Mouse (Mus musculus) liver, adult 2 months (tissue): Measurements from ENCODE around the gene Zfp184. TPM values are rescaled to one million over a fixed set of nuclear protein-coding genes. Genes with fewer than 3 reads are reported as not detected.

Experiments used
- DNase-seq: peaks from one replicate; pipeline ENCODE4 v3.0.0-alpha.2; 2011; ENCODE audit warnings: low read depth, low spot score; ENCODE audit errors: extremely low read depth
- H3K27ac ChIP-seq: fragments of 200-500 bp; replicated peaks from 2 replicates; pipeline ENCODE4 v1.5.1; 2012; ENCODE audit warnings: low read depth, mild to moderate bottlenecking, control low read depth, inconsistent platforms, low read length; ENCODE audit not compliant: insufficient read depth
- H3K27me3 ChIP-seq: fragments of 200-500 bp; 2 replicates; pipeline ENCODE4 v1.6.1; 2012; ENCODE audit warnings: mild to moderate bottlenecking, moderate library complexity, low read length, inconsistent platforms; ENCODE audit not compliant: control insufficient read depth, insufficient read depth
- H3K36me3 ChIP-seq: fragments of 200-500 bp; 2 replicates; pipeline ENCODE4 v1.6.1; 2012; ENCODE audit warnings: low read length, inconsistent platforms; ENCODE audit not compliant: control insufficient read depth, insufficient read depth
- H3K4me1 ChIP-seq: fragments of 200-500 bp; 2 replicates; pipeline ENCODE4 v1.6.1; 2011; ENCODE audit warnings: low read length; ENCODE audit not compliant: control insufficient read depth, insufficient read depth
- H3K4me3 ChIP-seq: fragments of 200-500 bp; 2 replicates; pipeline ENCODE4 v1.5.1; 2011; ENCODE audit warnings: low read depth, mild to moderate bottlenecking, control low read depth, low read length, moderate library complexity; ENCODE audit not compliant: insufficient read depth
- H3K79me2 ChIP-seq: fragments of 200-500 bp; 2 replicates; pipeline ENCODE4 v1.6.1; 2012; ENCODE audit warnings: inconsistent platforms, mild to moderate bottlenecking, low read length, moderate library complexity; ENCODE audit not compliant: control insufficient read depth, insufficient read depth
- H3K9ac ChIP-seq: fragments of 200-500 bp; 2 replicates; pipeline ENCODE4 v1.6.1; 2012; ENCODE audit warnings: low read depth, mild to moderate bottlenecking, control low read depth, inconsistent platforms, low read length
- CTCF ChIP-seq: fragments of 200-500 bp; IDR thresholded peaks from 2 replicates; pipeline ENCODE4 v1.5.1; 2011; ENCODE audit warnings: low read depth, low read length, control low read depth
- POLR2A ChIP-seq: fragments of 200-500 bp; IDR thresholded peaks from 2 replicates; pipeline ENCODE4 v1.6.1; 2011; ENCODE audit warnings: low read length, control low read depth; ENCODE audit not compliant: insufficient read depth; ENCODE audit errors: extremely low read depth
- WGBS: fragments of 180-500 bp; shearing (Covaris S2); methylation state at CpG from one replicate; pipeline ENCODE4 v1.1.7; 2018; 5-methylcytosine and 5-hydroxymethylcytosine counted together
- polyA plus RNA-seq: library from polyadenylated mRNA; depleted of rRNA; stranded (reverse); fragments of >200 nt; gene quantifications from 2 replicates; pipeline ENCODE4 v1.2.3, GENCODE M21; 2012
- total RNA-seq: library from RNA; depleted of rRNA; stranded (reverse); fragments of >200 nt; gene quantifications from 2 replicates; pipeline ENCODE4 v1.2.3, GENCODE M21; 2014

Zfp184 gene
- total and polyA plus RNA-seq, 2 experiments: 0.11 to 0.18 TPM

GRCm38 (mm10) chr13:21914599-21914998, 30.3 kb upstream of the Zfp184 start:
- WGBS: 24% methylated on average over 14 of the region's 14 CpGs
- no peak for DNase-seq
- Histone ChIP-seq H3K4me3 (peak overlapping the region; percentile 12; the same call in 1 of the 2 replicates), H3K36me3 (no peaks in the 10 kb centered on the region), H3K27me3 (peaks cover 5% of the 10 kb centered on the region; the same call in 1 of the 2 replicates), H3K79me2 (no peaks in the 10 kb centered on the region), H3K4me1 (peaks cover 3% of the 10 kb centered on the region), H3K27ac (no peak overlapping the region), H3K9ac (no peak overlapping the region)
- TF ChIP-seq CTCF: no peak

DNA sequence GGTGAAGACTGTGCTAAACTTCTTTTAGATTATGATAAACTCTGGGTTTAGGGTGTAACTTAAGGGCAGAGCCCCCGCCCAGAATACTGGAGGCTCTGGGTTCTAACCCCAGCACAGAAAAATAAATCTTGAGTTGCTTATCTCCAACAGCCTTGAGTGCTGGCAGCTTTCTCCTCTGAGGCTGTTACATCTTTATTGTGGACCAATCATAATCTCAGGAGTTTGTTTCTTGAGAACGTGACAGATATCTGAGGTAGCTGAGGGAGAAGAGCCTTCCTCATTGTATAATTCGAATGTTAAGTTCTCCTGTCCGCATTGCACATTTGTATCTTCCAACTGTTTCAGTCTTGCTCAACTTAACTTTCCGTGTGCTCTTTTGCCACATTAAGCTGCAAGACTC, 29.4 kb upstream of the Zfp184 start:
- H3K9ac ChIP-seq: no peak overlapping the region
- DNase-seq: no peak
- H3K4me1 ChIP-seq: peaks cover 3% of the 10 kb centered on the region
- H3K27me3 ChIP-seq: peaks cover 5% of the 10 kb centered on the region; the same call in 1 of the 2 replicates
- no peaks in the 10 kb centered on the region for H3K79me2 ChIP-seq
- H3K4me3 ChIP-seq: no peak overlapping the region
- H3K36me3 ChIP-seq: no peaks in the 10 kb centered on the region
- 78% methylated on average over 5 of the region's 5 CpGs for WGBS
- TF ChIP-seq CTCF: no peak
- TF ChIP-seq POLR2A: no peak
- H3K27ac ChIP-seq: no peak overlapping the region

GRCm38 (mm10) chr13:21916056-21916455, 28.8 kb upstream of the Zfp184 start:
- peaks cover 5% of the 10 kb centered on the region; the same call in 1 of the 2 replicates for H3K27me3 ChIP-seq
- no peaks in the 10 kb centered on the region for H3K36me3 ChIP-seq
- no peak overlapping the region for H3K9ac ChIP-seq
- DNase-seq: no peak
- WGBS: 70% methylated on average over 6 of the region's 6 CpGs
- TF ChIP-seq POLR2A: no peak
- H3K4me1 ChIP-seq: peaks cover 3% of the 10 kb centered on the region
- no peak overlapping the region for H3K4me3 ChIP-seq
- no peak overlapping the region for H3K27ac ChIP-seq
- H3K79me2 ChIP-seq: no peaks in the 10 kb centered on the region

DNA sequence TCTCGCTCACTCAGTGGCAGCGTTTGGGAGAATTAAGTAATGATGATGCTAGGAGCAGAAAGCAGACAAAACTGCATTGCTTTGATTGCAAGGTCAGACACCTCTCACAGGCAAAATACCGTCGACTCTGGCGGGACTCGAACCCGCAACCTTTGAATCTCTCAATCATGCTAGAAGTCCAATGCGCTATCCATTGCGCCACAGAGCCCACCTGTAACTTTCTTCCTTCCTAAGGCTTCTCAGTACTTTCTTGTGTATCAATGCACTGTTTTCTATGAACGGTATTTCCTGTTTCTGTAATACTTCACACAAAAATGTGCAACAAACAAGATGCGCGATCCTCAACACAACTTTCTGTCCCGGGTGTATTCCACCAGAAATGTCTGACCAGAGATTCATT, 27.9 kb upstream of the Zfp184 start:
- H3K36me3 ChIP-seq: no peaks in the 10 kb centered on the region
- no peak for TF ChIP-seq CTCF
- 22% methylated on average over 13 of the region's 13 CpGs for WGBS
- H3K9ac ChIP-seq: no peak overlapping the region
- no peaks in the 10 kb centered on the region for H3K79me2 ChIP-seq
- peaks cover 3% of the 10 kb centered on the region for H3K4me1 ChIP-seq
- H3K27ac ChIP-seq: no peak overlapping the region
- DNase-seq: peak; percentile 22
- H3K27me3 ChIP-seq: peaks cover 5% of the 10 kb centered on the region; the same call in 1 of the 2 replicates
- no peak overlapping the region for H3K4me3 ChIP-seq

DNA sequence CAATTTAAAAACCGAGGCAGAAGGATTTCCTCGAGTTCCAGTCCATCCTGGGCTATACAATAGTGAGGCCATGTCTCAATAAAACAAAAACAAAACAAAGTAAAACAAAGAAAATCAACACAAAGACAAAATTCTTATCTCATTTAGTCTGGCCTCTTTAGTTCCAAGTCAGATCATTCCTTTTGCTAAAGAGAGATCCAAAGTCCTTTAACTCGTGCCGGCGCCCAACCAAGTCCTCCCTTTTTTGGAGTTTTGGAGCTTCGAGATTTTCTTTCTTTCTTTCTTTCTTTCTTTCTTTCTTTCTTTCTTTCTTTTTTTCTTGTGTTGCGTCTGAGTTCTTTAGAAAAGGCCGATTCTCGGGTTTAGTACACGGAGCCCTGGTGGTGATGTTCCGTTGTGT, 27.4 kb upstream of the Zfp184 start:
- 16% methylated on average over 11 of the region's 11 CpGs for WGBS
- no peak overlapping the region for H3K9ac ChIP-seq
- no peak for DNase-seq
- peaks cover 5% of the 10 kb centered on the region; the same call in 1 of the 2 replicates for H3K27me3 ChIP-seq
- no peak overlapping the region for H3K4me3 ChIP-seq
- H3K27ac ChIP-seq: no peak overlapping the region
- TF ChIP-seq POLR2A (no peak), CTCF (no peak)
- H3K4me1 ChIP-seq: peaks cover 3% of the 10 kb centered on the region
- H3K36me3 ChIP-seq: no peaks in the 10 kb centered on the region
- H3K79me2 ChIP-seq: no peaks in the 10 kb centered on the region

GRCm38 (mm10) chr13:21917992-21918391, 26.9 kb upstream of the Zfp184 start:
- no peaks in the 10 kb centered on the region for H3K36me3 ChIP-seq
- H3K4me3 ChIP-seq: no peak overlapping the region
- no peak for TF ChIP-seq POLR2A
- TF ChIP-seq CTCF: no peak
- no peak for DNase-seq
- peaks cover 5% of the 10 kb centered on the region; the same call in 1 of the 2 replicates for H3K27me3 ChIP-seq
- peaks cover 3% of the 10 kb centered on the region for H3K4me1 ChIP-seq
- no peaks in the 10 kb centered on the region for H3K79me2 ChIP-seq
- H3K27ac ChIP-seq: no peak overlapping the region
- H3K9ac ChIP-seq: no peak overlapping the region
- WGBS: 8% methylated on average over 16 of the region's 16 CpGs
